Mouse (Mus musculus): ENCODE measurements around the gene Mettl24. TPM values are rescaled to one million over a fixed set of nuclear protein-coding genes. Genes with fewer than 3 reads are reported as not detected.

Gene Mettl24
- total RNA-seq (2014; fragmentation: Nextera tagmentation) (not detected in 2 replicates), total RNA-seq (2017) (not detected in 2 replicates)

DNA sequence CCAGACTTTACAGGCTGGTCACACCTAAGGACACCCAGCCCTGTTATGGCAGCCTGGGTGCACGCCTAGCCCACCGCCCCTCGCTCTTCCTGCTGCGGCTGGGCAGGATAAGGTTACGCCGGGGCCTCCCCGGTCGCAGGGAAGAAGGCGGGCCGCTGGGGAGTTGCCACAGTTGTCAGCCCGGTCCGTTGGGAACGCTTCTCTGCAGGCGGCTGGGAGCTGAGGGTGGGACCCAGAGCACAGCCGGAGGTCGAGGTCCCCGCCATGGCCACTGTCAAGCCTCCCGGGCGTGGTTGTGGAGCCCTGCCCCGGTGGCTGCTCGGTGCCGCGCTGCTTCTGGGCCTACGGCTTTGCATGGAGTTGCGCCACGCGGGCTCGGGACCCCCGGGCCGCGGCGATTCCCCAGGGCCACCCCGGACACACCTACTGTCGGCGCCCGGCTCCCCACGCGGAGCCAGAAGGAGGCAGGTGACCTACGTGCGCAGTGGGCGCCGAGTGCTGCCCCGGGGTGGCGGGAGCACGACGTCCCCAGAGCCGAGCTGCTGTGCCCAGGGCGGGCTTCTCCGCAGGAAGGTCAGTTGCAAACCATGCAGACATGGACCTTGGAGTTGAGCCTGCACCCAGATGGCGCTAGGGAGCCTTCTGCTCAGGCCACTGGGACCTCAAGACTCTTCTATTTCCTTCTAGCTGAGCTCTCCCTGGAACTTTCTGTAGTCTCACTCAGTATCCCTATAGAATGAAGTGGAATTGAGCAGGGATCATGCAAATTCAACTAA is at the start of gene Mettl24:
Gene Mettl24 (plus strand): TSS at position 191 of the 776 bp plus-strand sequence.
- no peak for ATAC-seq (replicated peaks; ENCODE audit: low FRiP score, low TSS enrichment, poor library complexity, severe bottlenecking)

DNA sequence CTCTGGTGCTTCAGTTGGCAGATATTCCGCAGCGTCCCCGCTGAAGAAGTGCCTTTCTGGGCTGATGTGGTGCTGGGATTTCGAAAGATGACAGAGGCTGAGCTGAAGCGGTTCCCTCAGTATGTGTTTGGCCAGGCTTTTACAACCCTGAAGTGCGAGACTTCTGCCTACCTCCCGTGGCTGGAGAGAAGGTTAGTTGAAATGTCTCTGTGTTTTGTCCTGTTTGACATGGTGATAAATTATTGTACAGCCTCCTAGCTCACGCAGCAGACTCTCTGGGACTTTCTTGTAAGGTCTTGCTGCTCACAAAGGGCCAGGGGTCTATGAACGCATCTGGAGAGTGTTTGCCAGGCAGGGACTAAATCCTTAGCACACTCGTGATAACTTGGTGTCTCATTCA is 45.8 kb upstream of the Mettl24 start:
- ATAC-seq (replicated peaks; ENCODE audit: low FRiP score, low TSS enrichment, poor library complexity, severe bottlenecking): no peak

DNA sequence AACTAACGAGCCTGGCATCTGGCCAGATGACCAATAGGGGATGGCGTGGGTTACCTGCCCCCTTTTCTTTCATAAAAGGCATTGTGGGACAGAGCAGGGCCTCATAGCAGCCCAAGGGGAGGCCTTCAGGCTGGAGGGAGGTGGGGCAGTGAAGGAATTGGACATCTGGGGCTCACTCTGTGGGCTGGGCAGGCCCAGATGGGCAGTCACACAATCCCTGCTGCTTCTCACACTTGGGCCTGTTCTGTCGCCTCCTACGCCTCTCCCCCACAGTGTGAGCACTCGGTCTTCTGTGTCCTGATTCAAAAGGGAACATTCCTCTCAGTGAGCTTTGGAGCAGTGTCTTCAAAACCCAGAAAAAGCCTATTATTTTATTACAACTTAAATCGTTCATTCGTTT is 44.8 kb upstream of the Mettl24 start:
- ATAC-seq (replicated peaks; ENCODE audit: low FRiP score, low TSS enrichment, poor library complexity, severe bottlenecking): no peak

DNA sequence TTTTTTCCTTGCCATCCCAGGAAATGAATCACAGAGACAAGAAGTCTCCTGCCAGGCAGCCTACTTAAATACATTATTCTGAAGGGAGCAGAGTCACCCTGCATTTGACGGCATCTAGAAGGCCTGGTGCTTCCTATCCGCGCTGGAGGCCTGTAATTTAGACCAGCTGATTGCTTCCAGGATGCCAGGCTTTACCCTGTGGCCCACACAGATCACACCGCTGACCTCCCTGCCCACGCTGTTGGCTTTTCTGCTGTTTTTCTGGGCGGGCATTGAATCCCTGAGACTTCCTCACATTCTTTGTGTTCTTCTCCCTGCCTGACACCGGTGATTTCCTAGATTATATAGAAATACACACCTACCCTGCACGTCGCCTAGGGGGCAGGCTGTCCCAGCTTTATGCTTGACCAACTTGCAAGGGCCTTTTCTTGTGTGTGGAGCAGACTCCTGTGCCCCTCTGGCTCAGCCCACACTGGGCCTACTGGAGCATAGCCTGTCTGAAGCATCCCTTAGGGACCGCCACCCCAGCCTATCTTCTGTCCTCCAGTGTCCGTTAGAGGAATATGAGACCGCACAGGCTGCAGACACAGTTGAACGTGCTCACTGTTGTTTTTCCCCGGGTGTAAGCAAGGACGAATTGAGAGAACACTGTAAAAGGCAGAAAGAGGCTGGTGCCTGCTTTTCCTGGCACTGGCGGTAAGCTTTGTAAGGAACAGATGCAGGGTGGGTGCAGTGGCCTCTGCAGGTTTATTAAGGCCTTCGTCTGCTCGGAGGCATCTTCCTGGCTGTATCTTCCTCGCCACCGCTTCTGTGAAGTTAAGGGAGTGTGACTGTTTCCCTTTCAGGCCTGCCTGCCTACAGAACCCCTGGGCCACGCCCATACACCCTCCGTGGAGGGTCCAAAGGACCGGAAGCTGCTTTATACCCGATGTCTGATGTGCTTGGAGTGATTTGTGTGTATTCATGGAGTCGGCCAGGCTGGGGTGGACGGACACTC is 44.0 kb upstream of the Mettl24 start:
- no peak for ATAC-seq (replicated peaks; ENCODE audit: low FRiP score, low TSS enrichment, poor library complexity, severe bottlenecking)

DNA sequence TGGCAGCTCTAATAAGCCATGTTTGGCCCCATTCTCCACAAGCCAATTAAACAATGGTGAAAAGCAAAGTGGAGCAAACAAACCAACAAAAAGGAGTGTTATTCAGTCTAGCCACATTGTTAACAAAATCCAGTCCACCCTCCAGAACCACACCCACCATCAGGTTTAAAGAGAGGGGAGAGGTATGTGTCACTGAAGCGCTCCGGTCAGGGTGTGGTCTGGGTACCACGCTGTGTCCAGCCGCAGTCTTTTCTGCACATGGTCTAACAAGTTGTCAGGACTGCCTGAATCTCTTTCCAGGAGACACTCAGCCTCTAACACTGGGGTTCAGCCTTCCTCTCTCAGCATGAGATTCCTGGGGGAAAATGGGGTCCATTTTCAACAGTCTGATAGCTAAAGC is 42.7 kb upstream of the Mettl24 start:
- ATAC-seq (replicated peaks; ENCODE audit: low FRiP score, low TSS enrichment, poor library complexity, severe bottlenecking): no peak

DNA sequence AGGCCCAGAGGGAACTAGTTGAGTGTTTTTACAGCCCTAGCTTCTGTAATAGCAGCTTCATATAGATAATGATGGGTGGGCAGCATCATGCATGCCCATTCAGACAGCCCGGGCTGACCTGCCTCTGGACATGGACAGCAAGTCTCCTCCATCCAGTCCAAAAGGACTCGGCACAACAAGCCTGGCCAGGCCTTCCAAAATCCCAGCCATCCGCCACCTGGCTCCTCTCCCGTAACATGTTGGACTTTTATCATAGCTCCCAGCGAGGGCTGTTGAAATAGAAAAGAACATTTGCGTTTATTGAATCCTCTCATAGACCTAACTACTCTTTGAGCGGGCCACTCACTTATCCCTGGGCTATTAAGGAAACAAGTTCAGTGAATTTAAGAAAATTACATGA is 41.2 kb upstream of the Mettl24 start:
- ATAC-seq (replicated peaks; ENCODE audit: low FRiP score, low TSS enrichment, poor library complexity, severe bottlenecking): no peak

DNA sequence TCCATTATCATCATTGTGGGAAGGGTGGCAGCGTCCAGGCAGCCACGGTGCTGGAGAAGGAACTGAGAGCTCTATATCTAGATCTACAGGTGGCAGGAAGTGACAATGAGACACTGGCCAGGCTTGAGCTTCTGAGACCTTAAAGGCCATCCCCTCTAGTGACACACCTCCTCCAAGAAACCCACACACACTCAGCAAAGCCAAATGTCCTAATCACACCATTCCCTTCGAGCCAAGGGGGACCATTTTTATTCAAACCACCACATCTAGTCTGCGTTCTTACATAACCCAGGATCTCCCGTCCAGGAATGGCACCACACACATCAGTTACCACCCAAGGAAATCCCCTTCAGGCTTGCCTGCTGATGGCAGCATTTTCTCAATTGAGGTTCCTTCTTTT is 40.0 kb upstream of the Mettl24 start:
- ATAC-seq (replicated peaks; ENCODE audit: low FRiP score, low TSS enrichment, poor library complexity, severe bottlenecking): no peak

DNA sequence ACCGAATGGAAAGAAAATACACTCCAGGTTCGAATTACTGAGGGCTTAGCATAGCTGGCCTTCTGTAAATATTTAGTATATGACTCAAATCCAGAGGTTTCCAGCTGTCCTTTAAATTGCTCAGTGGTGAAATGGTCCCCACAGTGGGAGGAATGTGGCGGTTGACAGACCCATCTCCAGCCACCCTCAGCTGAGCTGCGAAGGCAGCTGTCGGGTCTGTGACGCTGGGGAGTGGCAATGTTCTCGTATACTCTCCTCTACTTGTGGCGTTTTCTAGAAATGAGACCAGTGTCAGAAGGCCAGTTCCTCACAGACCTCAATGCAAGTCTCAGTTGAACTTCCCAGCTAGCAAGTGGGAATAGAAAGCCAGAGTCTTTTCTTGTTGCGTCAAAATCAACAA is 38.6 kb upstream of the Mettl24 start:
- ATAC-seq (replicated peaks; ENCODE audit: low FRiP score, low TSS enrichment, poor library complexity, severe bottlenecking): no peak

DNA sequence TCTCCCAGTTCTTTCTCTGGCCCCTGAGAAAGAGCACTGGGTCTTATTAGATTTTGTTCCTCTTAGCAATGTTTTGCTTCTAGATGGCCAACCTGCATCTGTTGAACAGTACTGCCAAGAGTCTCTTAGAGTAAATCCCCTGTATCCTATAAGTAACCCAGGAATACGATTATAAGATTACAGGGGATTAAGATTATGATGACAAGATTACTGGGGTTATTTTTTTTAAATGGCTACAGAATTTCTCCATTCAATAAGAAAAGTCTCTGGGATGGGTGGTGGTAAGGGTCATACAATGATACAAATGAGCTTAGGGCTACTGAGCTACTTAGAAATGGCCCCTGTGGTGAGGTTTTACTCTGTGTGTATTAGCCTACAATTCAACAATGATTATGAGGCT is 37.7 kb upstream of the Mettl24 start:
- no peak for ATAC-seq (replicated peaks; ENCODE audit: low FRiP score, low TSS enrichment, poor library complexity, severe bottlenecking)

DNA sequence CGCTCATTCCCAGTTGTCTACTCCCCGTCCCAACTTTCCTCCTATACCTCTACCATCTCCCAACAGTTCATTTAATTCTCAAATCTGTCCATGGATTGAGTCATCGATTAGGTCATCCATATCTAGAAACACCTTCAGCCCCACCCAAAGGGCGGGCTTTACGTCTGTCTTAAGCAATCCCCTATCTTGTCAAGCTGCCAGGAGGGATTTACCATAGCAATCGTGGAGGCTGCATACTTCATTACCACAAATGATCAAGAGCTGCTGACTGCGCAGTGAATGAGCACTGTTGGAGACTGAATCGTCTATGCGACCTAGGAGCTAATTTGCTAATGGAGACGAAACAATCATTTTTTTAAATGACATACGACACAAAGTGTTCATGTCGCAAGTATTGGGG is 34.3 kb upstream of the Mettl24 start:
- no peak for ATAC-seq (replicated peaks; ENCODE audit: low FRiP score, low TSS enrichment, poor library complexity, severe bottlenecking)

DNA sequence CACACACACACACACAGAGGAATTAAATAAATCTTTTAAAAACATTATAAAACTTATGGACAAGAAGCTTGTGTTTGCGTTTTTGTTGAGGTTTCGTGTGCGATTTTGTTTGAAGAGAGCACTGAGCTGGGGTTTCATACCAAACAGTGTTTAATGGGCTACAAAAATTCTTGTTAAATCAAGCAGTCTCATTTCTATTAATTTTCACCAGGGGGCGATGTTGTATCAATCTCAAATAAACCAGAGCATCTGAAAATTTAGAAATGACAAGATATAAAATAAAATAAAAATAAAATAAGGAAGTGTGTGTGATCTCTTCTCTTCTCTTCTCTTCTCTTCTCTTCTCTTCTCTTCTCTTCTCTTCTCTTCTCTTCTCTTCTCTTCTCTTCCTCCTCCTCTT is 33.4 kb upstream of the Mettl24 start:
- ATAC-seq (replicated peaks; ENCODE audit: low FRiP score, low TSS enrichment, poor library complexity, severe bottlenecking): no peak

DNA sequence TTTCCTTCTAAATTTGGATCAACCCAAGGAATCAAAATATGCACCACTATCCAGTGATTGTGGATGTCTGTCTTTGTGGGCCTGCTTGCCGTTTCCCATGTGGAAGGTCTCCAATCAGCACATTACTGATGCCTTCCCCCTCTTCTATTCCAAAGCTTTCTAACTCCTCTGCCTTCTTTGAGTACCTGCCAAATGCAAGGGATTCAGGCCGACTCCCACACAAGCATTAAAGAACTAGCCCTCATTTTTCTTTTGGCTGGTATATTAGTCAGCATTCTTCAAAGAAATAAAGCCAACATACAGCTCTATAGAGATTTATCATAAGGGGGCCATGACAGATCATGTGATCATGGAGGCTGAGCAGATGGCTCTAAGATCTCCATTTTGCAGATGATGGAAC is 31.4 kb upstream of the Mettl24 start:
- no peak for ATAC-seq (replicated peaks; ENCODE audit: low FRiP score, low TSS enrichment, poor library complexity, severe bottlenecking)

DNA sequence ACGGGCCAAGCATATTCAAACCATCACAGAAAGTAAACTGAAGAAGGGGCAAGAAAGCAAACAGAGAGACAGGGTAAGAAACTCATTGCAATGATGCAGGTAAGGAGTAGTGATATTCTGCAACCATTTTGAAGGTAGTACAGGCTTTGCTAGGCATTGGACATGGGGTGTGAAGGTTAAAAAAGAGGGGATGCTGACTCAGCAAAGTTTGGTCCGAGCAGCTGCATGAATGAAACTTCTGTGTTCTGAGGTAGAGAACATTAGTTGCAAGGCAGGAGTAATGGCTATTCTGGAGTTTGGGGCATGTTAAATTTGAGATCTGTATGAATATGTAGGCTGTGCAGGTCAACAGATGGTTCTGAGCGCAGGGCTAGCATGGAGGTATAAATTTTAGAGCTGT is 17.8 kb upstream of the Mettl24 start:
- no peak for ATAC-seq (replicated peaks; ENCODE audit: low FRiP score, low TSS enrichment, poor library complexity, severe bottlenecking)

DNA sequence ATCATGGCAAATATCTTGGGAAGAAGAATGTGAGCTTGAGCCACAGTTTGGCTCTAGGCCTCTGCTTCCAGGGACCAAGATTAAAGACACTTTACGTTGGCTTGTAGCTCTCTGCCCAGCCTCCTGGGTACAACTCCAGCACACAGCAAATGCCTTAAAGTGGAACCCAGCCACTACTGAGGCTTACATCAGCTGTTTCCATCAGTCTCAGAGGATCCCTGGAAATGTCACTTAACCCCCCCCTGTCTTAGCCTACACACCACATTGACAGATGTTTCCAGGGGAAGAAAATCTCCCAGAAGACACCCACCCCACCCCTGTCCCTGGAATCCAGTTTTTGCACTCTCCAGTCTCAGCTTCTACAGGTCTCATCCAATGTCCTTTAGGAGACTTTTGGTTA is 16.1 kb upstream of the Mettl24 start:
- ATAC-seq (replicated peaks; ENCODE audit: low FRiP score, low TSS enrichment, poor library complexity, severe bottlenecking): no peak

DNA sequence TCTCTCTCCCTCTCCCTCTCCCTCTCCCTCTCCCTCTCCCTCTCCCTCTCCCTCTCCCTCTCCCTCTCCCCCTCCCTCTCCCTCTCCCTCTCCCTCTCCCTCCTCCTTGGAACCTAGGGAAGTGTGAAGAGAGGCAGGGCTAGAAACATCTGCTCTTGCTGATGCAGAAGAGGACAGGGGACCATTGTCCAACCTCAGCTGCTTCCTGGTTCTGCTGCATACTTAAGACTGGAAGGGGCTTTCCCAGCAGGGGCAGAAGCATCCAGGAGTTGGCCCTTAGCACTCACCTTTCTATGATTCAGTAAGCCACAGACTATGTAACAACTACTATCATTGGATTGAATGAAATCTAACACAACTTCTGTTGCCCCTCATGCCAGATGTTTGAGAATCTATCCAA is 14.4 kb upstream of the Mettl24 start:
- ATAC-seq (replicated peaks; ENCODE audit: low FRiP score, low TSS enrichment, poor library complexity, severe bottlenecking): no peak

DNA sequence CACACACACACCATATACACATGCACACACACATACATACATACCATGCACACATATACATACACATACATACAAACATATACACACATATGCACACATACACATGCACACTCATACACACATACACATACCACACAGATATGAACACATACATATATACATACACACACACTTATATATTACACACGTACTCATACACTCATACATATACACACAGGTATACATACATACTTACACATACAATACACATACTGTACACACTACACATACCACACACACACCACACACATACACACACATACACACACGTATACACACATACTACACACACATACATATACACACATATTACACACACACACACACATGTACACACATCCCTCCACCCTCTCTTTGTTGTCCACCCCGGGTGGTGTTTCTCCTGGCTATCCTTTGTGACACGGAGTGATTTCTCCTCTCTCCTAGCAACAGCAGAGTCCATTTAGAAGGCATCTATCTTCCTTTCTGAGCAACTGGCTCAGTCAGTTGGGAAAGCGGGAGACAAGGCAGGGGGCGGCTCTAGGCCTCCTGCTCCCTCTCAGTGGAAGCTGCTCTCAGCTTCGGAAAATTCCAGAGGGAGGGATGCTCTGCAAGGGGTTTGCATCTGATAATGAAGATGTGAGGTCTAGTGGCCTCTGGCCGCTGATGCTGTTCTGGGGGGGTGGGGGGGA is 10.3 kb upstream of the Mettl24 start:
- ATAC-seq (replicated peaks; ENCODE audit: low FRiP score, low TSS enrichment, poor library complexity, severe bottlenecking): no peak

DNA sequence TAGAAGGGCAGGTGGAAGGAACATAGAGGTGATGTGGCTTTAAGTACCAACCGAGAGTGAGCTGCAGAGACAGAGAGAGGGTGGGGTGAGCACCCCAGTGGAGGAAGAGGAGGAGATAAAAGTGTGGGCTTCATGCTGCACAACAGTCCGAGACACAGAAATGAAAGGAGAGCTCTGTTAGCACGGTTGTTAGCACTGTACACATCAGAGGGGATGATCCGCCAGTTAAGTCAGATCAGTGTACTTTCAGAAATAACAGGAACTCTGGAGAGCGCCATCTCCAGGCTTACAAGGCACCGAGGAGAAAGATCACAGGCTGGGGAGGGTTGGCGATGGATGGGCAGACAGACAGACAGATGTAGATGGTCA is 9.8 kb upstream of the Mettl24 start:
- no peak for ATAC-seq (replicated peaks; ENCODE audit: low FRiP score, low TSS enrichment, poor library complexity, severe bottlenecking)

DNA sequence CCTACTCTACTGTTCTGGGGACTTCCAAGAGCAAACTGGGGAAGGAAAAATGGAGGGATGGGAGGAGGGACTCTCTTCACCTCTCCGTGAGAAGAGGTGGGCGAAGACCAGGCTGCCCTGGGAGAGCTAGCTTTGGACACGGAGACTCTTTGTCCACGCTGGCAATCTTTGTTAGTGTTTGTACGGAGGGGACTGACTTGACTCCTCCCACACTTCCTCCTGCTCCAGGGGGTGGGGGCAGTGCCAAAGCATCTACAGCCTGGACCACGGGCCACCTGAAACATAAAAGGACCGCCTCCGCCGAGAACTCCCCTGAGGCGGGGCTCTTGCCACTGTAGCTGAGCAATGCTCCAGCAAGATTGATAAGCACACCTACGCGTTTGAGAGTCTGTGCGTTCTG is 8.9 kb upstream of the Mettl24 start:
- no peak for ATAC-seq (replicated peaks; ENCODE audit: low FRiP score, low TSS enrichment, poor library complexity, severe bottlenecking)

DNA sequence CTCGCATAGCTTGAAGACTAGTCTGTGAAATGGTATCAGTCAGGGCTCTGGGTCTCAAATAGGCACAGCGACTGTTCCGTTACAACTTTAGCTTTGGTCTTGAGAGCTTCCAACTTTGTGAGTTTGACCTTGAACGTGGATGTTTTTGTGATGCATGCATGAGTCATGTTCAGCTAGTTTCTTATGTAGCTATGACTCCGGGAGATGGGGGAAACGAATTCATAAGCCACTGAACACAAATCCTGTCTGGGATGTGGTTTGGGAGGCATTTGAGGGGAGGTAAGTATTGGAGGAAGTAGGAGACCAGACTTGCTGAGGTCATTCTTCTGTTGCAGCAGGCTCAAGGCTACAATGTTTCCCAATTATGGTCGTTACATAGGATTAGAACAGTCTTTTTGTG is 7.2 kb upstream of the Mettl24 start:
- no peak for ATAC-seq (replicated peaks; ENCODE audit: low FRiP score, low TSS enrichment, poor library complexity, severe bottlenecking)

DNA sequence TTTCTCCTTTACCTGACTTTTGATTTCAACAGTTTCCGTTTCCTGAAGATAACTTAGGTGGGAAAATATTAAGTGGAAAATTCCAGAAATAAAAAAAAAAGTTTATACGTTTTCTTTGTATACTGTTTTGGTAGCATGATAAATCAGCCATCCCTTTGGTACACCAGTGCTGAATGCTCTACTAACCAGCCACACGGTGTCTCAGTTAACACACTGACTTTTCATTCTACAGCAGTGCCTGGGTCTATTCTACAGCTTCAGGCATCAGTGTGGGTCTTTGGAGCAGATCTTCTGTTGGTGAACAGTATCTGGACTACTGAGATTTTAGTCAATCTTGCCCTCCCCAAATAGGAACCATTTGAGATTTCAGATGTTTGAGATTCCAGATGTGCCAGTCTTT is 4.6 kb upstream of the Mettl24 start:
- no peak for ATAC-seq (replicated peaks; ENCODE audit: low FRiP score, low TSS enrichment, poor library complexity, severe bottlenecking)

All from megakaryocyte-erythroid progenitor cell, adult 5-6 weeks (primary cell).